Mouse (Mus musculus) heart, postnatal 0 days (tissue): ENCODE results near the gene Pom121. TPM values are rescaled to one million over a fixed set of nuclear protein-coding genes. Genes with fewer than 3 reads are reported as not detected.

Experiments used
- ATAC-seq: fragments of 200-750 bp; cut with Nextera tagmentation; 2 replicates; pipeline ENCODE4 v1.8.0; 2017; ENCODE audit warnings: low read depth, moderate number of reproducible peaks, moderate library complexity; ENCODE audit not compliant: insufficient read depth
- DNase-seq: peaks from one replicate; pipeline ENCODE4 v3.0.0-alpha.2; 2016; ENCODE audit warnings: low spot score
- H3K27ac ChIP-seq: fragments of 300-500 bp; sonication (generic); 2 replicates; pipeline ENCODE4 v1.5.1; 2014; ENCODE audit warnings: low read depth, mild to moderate bottlenecking
- H3K27me3 ChIP-seq: fragments of 300-500 bp; sonication (generic); 2 replicates; pipeline ENCODE4 v1.6.1; 2014; ENCODE audit warnings: low read length, mixed read lengths; ENCODE audit not compliant: control insufficient read depth, insufficient read depth
- H3K36me3 ChIP-seq: fragments of 300-500 bp; sonication (generic); replicated peaks from 2 replicates; pipeline ENCODE4 v1.6.1; 2014; ENCODE audit warnings: low read length, mixed read lengths; ENCODE audit not compliant: control insufficient read depth, insufficient read depth
- H3K4me1 ChIP-seq: fragments of 300-500 bp; sonication (generic); 2 replicates; pipeline ENCODE4 v1.6.1; 2014; ENCODE audit warnings: antibody characterized with exemption; ENCODE audit not compliant: control insufficient read depth, insufficient read depth
- H3K4me2 ChIP-seq: fragments of 300-500 bp; sonication (generic); 2 replicates; pipeline ENCODE4 v1.6.1; 2014; ENCODE audit warnings: low read depth, mild to moderate bottlenecking, low read length, moderate library complexity
- H3K4me3 ChIP-seq: fragments of 300-500 bp; sonication (generic); 2 replicates; pipeline ENCODE4 v1.5.1; 2014; ENCODE audit warnings: low read depth, low read length
- H3K9ac ChIP-seq: fragments of 300-500 bp; sonication (generic); replicated peaks from 2 replicates; pipeline ENCODE4 v1.6.1; 2014; ENCODE audit warnings: low read depth, low read length, mixed read lengths
- H3K9me3 ChIP-seq: fragments of 300-500 bp; sonication (generic); replicated peaks from 2 replicates; pipeline ENCODE4 v1.6.1; 2016; ENCODE audit warnings: low read length; ENCODE audit not compliant: control insufficient read depth
- CTCF ChIP-seq: IDR thresholded peaks from 2 replicates; pipeline ENCODE4 v1.5.1; 2016; ENCODE audit warnings: antibody characterized with exemption, control low read depth, low read depth
- EP300 ChIP-seq: IDR thresholded peaks from 2 replicates; pipeline ENCODE4 v1.6.1; 2016; ENCODE audit warnings: antibody characterized with exemption, low read depth
- WGBS: fragments of 180-500 bp; shearing (Covaris S2); extraction: QIAGEN DNeasy Blood & Tissue Kit; methylation state at CpG from one replicate; pipeline ENCODE4 v1.1.7; 2014; 5-methylcytosine and 5-hydroxymethylcytosine counted together
- polyA plus RNA-seq: library from polyadenylated mRNA; unstranded; fragments of >200 nt; fragmentation: Nextera tagmentation; extraction: Ambion mirVana; gene quantifications from 2 replicates; pipeline ENCODE4 v1.2.1, GENCODE M21; 2015
- total RNA-seq: library from RNA; depleted of rRNA; stranded (reverse); fragments of >200 nt; gene quantifications from 2 replicates; pipeline ENCODE4 v1.2.3, GENCODE M21; 2014; ENCODE audit warnings: low replicate concordance

Gene Pom121
- total and polyA plus RNA-seq, 2 experiments from 2014 or later, result 4.4 to 10.3 TPM

GRCm38 (mm10) chr5:135399382-135399781 is 5.0 kb upstream of the Pom121 start:
- H3K4me2 ChIP-seq, result no peak overlapping the region
- TF ChIP-seq CTCF (no peak), EP300 (no peak)
- H3K27ac ChIP-seq, result no peak overlapping the region
- H3K4me3 ChIP-seq, result no peak overlapping the region
- H3K9ac ChIP-seq, result no peak overlapping the region
- WGBS, result 36% methylated on average over 6 of the region's 6 CpGs
- DNase-seq (peak; percentile 17), ATAC-seq (no peak)
- H3K9me3 ChIP-seq, result no peaks in the 10 kb centered on the region
- H3K4me1 ChIP-seq, result 0 out of 2 replicates have a peak, but pooled peaks cover 4% of the 10 kb centered on the region
- H3K36me3 ChIP-seq, result no peaks in the 10 kb centered on the region
- H3K27me3 ChIP-seq, result no peaks in the 10 kb centered on the region

- DNase-seq (peak; percentile 50), ATAC-seq (no peak)
- Histone ChIP-seq H3K9me3 (no peaks in the 10 kb centered on the region), H3K9ac (no peak overlapping the region), H3K4me3 (no peak overlapping the region), H3K27me3 (no peaks in the 10 kb centered on the region), H3K4me2 (no peak overlapping the region), H3K36me3 (peaks cover 15% of the 10 kb centered on the region), H3K4me1 (peaks cover 11% of the 10 kb centered on the region), H3K27ac (no peak overlapping the region)
- 43% methylated on average over 5 of the region's 5 CpGs for WGBS
- TF ChIP-seq EP300 (no peak), CTCF (peak; percentile 59)
Measured at GRCm38 (mm10) chr5:135395826-135396225, 1.5 kb upstream of the Pom121 start.

- no peaks in the 10 kb centered on the region for H3K27me3 ChIP-seq
- peaks cover 97% of the 10 kb centered on the region for H3K36me3 ChIP-seq
- no peaks in the 10 kb centered on the region for H3K4me1 ChIP-seq
- no peak overlapping the region for H3K27ac ChIP-seq
- H3K9me3 ChIP-seq, result no peaks in the 10 kb centered on the region
- no peak overlapping the region for H3K4me2 ChIP-seq
- DNase-seq (no peak), ATAC-seq (no peak)
- H3K4me3 ChIP-seq, result no peak overlapping the region
- H3K9ac ChIP-seq, result no peak overlapping the region
- TF ChIP-seq EP300, result no peak
- no peak for TF ChIP-seq CTCF
- WGBS, result 78% methylated on average over 10 of the region's 10 CpGs
Measured at GRCm38 (mm10) chr5:135383771-135384170, 10.6 kb downstream of the Pom121 start.

- Histone ChIP-seq H3K36me3 (peaks cover 97% of the 10 kb centered on the region), H3K4me2 (no peak overlapping the region), H3K4me3 (no peak overlapping the region), H3K27me3 (no peaks in the 10 kb centered on the region), H3K27ac (no peak overlapping the region), H3K9ac (no peak overlapping the region), H3K9me3 (no peaks in the 10 kb centered on the region), H3K4me1 (no peaks in the 10 kb centered on the region)
- TF ChIP-seq EP300, result no peak
- TF ChIP-seq CTCF, result no peak
- DNase-seq, result no peak
- WGBS, result 85% methylated on average over 7 of the region's 7 CpGs
- no peak for ATAC-seq
Measured at GRCm38 (mm10) chr5:135382746-135383145, 11.6 kb downstream of the Pom121 start.

GRCm38 (mm10) chr5:135381356-135381925 is 12.9 kb downstream of the Pom121 start:
- no peak for ATAC-seq
- WGBS, result 89% methylated on average over 10 of the region's 10 CpGs
- Histone ChIP-seq H3K4me1 (no peaks in the 10 kb centered on the region), H3K36me3 (peaks cover 92% of the 10 kb centered on the region), H3K4me3 (no peak overlapping the region), H3K27me3 (no peaks in the 10 kb centered on the region), H3K27ac (no peak overlapping the region), H3K9ac (no peak overlapping the region), H3K9me3 (no peaks in the 10 kb centered on the region), H3K4me2 (no peak overlapping the region)
- no peak for DNase-seq
- TF ChIP-seq CTCF (no peak), EP300 (no peak)

- Histone ChIP-seq H3K27ac (no peak overlapping the region), H3K9me3 (no peaks in the 10 kb centered on the region), H3K4me3 (no peak overlapping the region), H3K4me2 (no peak overlapping the region), H3K36me3 (peaks cover 94% of the 10 kb centered on the region), H3K27me3 (no peaks in the 10 kb centered on the region), H3K9ac (no peak overlapping the region), H3K4me1 (no peaks in the 10 kb centered on the region)
- TF ChIP-seq CTCF (no peak), EP300 (no peak)
- DNase-seq (no peak), ATAC-seq (no peak)
- 90% methylated on average over 4 of the region's 4 CpGs for WGBS
Measured at GRCm38 (mm10) chr5:135380681-135381080, 13.7 kb downstream of the Pom121 start.
